Mouse (Mus musculus) B cell, adult 62 days (primary cell): Measurements from ENCODE around the gene Arl8b. TPM values are rescaled to one million over a fixed set of nuclear protein-coding genes. Genes with fewer than 3 reads are reported as not detected.

Experiments used
- total RNA-seq: library from RNA; stranded (reverse); gene quantifications from 4 replicates; pipeline ENCODE4 v1.2.4, GENCODE M21; 2023

Gene Arl8b
- total RNA-seq: 48.2 to 62.9 TPM (median 55.1 TPM) in 4 replicates

GRCm38 (mm10) chr6:108782526-108783183, at the start of gene Arl8b:
Gene Arl8b, plus strand, starts transcription at chr6:108783099.

DNA sequence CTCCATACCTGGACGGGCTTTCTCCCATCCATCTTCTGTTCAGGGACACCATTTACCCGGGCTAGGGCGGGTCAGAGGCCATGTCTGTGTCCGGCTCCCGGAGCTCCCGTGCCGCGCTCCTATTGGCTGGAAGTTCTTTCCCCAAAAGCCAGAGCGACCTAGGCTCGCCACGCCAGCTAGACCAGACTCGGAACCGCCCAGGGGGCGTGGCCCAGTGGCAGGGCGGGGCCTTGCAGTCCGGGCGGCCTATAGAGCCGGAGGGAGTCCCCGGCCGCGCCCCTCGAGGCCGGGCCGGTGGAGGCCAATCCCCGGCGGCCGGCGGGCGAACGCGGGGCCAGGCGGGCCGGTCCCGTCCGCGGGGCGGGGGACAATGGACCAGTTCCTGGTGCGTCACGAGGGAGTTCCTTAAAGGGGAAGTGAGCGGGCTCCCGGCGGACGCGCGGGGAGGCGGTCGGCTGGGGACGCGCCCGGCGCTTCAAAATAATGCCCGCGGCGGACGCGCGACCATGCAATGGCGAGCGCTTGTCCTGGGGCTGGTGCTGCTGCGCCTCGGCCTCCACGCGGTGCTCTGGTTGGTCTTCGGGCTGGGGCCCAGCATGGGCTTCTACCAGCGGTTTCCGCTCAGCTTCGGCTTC, 45.5 kb downstream of the Arl8b start, which contains the start of gene Edem1:
Gene Edem1, plus strand, starts transcription at position 408 of the 635 bp plus-strand sequence.

Other genes with a start within 250 kb of the Arl8b start
- gene Bhlhe40, start 122.5 kb upstream of the Arl8b start, total RNA-seq: 263 to 303 TPM (median 292 TPM) in 4 replicates
- gene Edem1, start 45.5 kb downstream of the Arl8b start, total RNA-seq: 114 to 138 TPM (median 131 TPM) in 4 replicates